Mouse (Mus musculus) layer of hippocampus, adult 9-10 months (tissue): ENCODE data around the gene Rab19.
"Not testable (repeated sequence)": the region's sequence is repeated elsewhere in the genome, so short reads cannot be mapped to it uniquely, and the experiment has no call there.

Experiments
- DNase-seq: peaks from one replicate; pipeline ENCODE4 v3.0.0; 2022; ENCODE audit warnings: low spot score

Gene Rab19

DNA sequence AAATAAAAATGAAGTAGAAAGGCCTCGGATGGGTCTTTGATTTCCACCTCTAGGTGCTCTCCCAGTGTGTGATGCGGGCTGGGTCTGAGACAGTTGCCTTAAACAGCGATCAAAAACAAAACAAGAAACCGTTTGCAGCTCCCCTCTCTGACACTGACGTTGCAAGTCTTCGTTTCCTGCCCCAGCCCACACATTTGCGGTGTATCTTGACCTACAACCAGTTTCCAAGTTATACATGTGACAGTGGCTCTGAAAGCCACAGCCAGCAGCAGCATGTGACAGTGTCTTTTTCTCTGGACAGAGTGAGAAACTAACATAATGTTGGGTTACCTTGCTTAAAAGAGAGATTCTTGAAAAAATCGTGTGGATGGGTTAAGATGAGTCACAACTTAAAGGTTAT, 1.2 kb upstream of the Rab19 start:
- no peak for DNase-seq

DNA sequence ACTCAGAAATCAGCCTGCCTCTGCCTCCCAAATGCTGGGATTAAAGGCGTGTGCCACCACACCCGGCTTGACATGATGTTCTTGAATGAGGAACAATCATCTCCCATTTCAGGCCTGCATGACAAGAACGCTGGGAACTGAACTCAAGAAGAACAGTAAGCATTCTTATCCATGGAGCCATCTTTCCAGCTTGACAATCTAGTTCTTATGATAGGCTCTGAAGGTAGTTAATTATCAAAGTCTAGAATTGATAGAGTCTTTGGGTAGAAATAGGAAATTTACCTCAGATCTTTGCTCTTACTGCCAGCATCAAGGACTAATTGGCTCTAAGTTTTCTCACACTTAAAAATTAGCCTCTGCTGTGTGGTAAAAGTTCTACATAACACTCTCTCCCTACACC, 699 bp upstream of the Rab19 start:
- DNase-seq = no peak

DNA sequence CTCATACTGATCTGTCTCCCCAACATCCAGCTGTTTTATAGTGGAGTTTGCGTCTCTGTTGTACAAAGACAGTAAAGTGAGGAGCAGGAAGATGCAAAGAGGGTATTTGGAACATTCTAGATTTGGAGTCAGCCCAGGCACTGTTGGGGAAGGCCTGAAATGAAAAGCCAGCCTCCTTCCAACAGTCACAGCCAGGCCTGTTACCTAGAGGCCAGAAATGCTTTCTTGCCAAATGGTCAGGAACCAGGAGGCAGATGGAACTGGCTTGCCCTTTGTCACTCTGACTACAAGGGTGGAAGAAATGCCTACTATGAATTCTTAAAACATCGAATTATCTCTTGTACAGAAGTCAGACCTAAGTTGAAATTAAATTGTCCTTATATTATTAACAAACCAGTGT, 9.0 kb downstream of the Rab19 start:
- DNase-seq = no peak

- DNase-seq = no peak
Measured at GRCm38 (mm10) chr6:39395471-39395870, 14.5 kb downstream of the Rab19 start.

DNA sequence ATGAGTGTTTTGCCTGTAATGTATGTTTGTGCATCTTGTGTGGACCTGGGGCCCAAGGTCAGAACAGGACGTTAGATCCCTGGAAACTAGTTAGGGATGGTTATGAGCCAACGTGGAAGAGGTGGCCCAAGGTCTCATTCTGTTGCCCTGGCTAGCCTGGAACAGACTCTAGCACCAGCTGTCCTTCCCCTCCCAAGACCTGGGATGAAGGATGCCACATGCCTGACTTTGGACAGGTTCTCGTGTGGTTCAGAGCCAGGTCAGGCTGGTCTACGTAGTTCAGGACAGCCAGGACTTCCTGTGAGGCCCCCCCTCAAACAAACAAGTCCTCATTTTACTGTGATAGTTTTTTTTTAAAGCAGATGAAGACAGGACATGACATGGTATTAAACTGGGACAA, 14.9 kb downstream of the Rab19 start:
- DNase-seq = no peak

DNA sequence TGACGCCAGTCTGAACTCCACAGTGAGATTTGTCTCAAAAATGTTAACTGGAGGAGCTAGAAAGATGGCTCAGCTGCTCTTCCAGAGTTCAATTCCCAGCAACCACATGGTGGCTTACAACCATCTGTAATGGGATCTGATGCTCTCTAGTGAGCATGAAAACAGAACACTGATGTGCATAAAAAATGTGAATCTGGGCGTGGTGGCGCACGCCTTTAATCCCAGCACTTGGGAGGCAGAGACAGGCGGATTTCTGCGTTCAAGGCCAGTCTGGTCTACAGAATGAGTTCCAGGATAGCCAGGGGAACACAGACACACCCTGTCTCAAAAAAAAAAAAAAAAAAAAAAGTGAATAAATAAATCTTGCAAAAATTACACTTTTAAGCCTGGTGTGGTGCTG, 16.1 kb downstream of the Rab19 start:
- no peak for DNase-seq

DNA sequence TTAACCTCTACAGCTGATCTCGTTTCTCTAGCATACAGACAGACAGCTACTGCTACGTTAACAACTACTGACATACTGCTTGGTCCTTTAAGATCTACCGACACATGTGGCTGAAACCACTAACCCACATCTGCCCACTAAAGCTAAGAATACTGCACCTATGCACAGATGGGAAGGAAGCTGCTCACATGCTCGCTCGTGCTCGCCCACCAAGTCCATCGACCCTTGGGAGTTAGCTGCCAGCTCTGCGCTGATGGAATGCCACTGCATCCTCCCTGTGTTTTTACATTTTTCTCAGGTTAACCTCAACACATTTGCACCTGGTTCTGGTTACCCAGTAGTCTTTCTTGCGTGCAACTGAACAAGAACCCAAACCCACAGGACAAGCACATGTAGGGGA, 17.4 kb downstream of the Rab19 start:
- DNase-seq = no peak

DNA sequence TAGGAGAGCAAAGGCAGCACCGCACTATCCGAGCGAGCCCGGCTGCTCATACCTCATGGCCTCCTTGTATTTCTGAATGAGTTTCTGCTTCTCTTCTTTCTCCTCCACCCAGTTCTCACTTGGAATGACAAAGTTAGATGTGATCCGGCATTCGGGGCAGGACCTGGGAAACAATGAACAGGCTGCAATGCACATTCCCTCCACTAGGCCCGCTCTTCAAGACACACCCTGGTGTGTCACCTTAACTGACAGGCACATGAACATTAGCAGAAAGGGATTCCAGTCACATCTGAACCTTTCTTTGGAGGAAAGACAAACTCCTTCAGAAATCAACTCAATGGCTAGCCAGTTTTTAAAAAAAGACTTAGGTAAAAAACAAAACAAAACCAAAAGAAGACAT, 19.4 kb downstream of the Rab19 start:
- DNase-seq = no peak

DNA sequence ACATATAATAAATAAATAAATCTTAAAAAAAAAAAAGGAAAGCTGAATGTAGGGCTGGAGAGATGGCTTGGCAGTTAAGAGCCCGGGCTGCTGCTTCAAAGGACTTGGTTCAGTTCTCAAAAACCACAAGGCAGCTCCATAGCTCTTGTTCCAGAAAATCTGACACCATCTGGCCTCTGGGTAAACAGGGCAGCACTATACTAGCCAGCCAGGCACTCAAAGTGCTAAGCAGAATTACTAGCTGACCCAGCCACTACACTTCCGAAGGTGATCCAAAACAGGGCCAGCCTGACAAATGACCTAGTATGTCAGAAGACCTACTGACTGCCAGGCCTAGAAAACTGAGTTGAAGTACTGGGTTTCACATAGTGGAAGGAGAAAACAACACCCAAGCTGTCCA, 22.2 kb downstream of the Rab19 start:
- DNase-seq = no peak

DNA sequence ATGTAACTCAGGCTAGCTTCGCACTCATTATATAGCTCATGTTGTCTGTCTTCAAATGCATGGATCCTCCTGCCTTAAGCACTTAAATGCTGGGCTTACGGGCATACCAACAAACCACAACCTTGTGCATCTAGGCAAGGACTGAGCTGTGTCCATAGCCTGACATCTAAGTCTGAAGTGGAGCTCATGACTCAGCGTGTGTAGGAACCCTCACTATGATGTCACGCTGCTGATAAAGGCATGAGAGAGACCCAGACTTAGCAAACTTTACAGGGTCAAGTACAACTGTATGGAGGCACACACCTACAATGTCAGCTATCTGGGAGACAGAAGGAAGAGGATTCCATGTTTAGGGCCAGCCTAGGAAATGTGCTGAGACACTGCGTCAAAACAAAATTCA, 25.5 kb downstream of the Rab19 start:
- DNase-seq = no peak

DNA sequence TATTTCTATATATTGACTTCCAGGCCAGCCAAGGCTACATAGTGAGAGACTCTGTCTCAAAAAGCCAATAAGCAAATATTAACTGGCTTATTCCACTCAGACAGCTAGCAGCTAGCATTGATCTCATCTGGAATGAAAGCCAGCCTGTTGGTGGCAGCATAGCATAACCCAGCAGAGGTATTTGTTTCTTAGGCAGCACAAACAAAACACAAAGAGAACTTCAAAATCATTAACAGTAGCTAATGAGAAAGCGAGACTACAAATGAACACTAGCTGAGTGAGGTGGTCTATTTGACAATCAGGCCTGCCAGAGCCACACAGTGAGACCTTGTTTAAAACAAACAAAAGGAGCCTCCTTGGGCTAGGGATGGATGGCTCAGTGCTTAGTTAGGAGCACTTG, 33.1 kb downstream of the Rab19 start:
- no peak for DNase-seq

GRCm38 (mm10) chr6:39415762-39416161, 34.8 kb downstream of the Rab19 start:
- DNase-seq = no peak

DNA sequence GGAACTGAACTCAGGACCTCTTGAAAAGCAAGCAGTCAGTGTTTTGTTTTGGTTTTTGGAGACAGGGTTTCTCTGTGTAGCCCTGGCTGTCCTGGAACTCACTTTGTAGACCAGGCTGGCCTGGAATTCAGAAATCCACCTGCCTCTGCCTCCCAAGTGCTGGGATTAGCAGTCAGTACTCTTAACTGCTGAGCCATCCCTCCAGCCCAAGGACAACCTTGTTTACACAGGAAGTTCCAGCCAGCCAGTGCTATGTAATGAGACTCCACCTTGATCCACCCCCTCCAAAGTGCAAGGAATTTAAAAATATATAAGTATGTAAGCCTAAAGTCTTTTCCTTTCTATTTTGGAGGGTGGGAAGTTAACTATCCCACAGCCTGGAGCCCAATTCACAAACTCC, 35.7 kb downstream of the Rab19 start:
- DNase-seq = not testable (repeated sequence)

- no peak for DNase-seq
Measured at GRCm38 (mm10) chr6:39419386-39419850, 38.4 kb downstream of the Rab19 start.

DNA sequence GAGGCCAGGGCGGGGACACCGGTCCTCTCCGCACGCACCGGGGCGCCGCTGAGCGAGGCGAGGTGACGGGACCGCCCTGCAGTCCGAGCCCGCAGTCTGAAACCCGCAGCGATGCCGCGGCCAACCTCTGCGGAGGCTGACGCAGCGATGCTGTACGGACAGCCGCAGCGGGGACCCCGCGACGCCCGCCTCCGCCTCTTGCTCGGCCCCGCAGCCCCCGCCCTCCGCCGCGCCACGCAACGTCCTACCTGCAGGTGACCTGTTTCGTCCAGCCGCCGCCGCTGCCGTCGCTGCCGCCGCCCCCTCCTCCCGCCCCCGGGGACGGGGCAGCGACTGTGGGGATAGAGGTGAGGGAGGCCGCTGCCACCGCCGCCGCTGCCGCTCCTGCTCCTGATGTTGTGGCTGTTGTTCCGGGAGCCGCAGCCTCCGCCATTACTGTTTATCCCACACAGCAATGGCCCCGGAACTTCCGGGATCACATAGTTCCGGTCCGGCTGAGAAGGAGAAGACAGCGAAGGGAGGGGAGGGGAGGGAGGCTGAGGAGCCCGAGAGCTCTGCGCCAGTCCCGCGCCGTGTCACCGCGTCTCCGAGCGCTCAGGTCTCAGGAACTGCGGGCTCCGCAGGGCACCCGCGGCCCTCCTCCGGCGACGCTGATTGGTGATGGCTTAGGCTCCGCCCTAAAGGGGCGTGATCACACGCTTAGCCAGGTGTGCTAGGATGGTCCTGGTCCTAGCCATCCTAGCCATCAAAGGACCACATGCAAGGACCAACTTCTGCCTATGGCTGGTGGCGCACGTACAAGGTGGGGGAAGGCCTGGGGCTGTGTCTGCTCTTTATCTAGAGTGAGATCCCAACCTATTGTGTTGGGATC, 39.1 kb downstream of the Rab19 start, which contains the start of gene Mkrn1:
Gene Mkrn1 (minus strand): TSS at position 612 of the 871 bp plus-strand sequence.
- peak; percentile 44 for DNase-seq

DNA sequence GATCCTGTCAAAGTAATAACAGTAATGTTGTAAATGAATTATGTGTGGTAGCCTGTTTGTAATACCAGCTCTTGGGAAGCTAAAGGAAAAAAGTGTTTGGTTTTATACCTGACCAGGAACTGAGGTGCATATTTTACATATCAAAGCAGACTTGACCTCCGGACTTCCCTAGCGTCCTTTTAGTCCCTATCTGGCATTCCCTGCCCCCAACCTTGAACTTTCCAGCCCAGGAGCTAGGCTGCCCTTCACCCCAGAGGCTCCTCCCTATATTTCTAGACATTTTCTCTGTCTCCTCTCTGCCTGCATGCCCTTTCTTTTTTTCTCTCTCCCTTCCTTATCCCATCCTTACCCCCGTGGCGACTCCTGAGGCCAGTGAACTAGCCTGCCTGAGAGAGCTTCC, 39.9 kb downstream of the Rab19 start:
- no peak for DNase-seq

- DNase-seq = no peak
Measured at GRCm38 (mm10) chr6:39423130-39423551, 42.2 kb downstream of the Rab19 start.

GRCm38 (mm10) chr6:39423686-39424085, 42.7 kb downstream of the Rab19 start:
- DNase-seq = no peak

DNA sequence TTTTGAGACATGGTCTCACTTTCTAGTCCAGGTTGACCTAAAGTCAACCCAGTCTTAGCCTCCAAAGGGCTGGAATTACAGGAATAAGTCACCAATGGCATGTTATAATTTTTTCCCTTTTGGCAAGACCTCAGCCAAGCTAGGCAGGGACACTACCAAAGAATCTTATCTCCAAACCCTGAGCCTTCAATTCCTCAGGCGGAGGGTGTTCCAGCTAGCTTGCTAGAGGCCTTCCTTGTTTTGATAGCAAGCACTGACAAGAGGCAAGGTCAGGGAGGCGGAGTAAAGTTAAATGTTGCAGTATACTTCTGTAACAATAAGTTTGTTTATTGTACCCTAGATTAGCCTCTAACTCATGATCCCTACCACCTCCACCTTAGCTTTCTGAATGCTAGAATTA, 44.2 kb downstream of the Rab19 start:
- DNase-seq = no peak

GRCm38 (mm10) chr6:39426725-39427124, 45.8 kb downstream of the Rab19 start:
- no peak for DNase-seq

DNA sequence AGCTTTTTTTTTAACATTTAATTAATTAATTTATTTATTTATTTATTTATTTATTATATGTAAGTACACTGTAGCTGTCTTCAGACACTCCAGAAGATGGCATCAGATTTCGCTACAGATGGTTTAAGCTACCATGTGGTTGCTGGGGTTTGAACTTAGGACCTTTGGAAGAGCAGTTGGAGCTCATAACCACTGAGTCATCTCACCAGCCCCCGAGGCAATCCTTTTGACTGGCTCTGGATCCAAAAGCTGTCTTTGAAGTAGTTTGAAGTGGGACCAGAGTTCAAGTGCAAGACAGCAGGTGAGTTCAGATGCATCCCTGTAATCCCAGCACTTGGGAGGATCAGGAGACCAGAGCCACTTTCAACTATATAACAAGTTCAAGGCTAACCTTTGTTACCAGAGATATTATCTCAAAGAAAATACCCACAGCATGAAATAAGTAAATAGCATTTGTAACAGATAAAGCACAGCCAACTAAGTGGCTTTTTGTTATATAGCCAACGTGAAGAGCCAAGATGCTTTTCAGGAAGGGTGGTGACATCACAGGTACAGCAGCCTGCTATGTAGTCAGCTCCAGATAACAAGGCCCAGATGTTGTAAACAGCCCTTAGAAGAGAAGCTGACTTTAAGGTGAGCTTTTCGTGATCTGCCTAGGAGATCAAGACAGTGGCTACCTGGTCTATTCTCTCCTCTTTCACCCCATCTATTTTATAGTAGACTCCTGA, 46.5 kb downstream of the Rab19 start:
- DNase-seq = no peak

GRCm38 (mm10) chr6:39429007-39429788, 48.2 kb downstream of the Rab19 start:
- no peak for DNase-seq
